Mouse (Mus musculus): ENCODE measurements around the gene Pla2g4a.
"Not testable (repeated sequence)": the region's sequence is repeated elsewhere in the genome, so short reads cannot be mapped to it uniquely, and the experiment has no call there.

The Pla2g4a gene

DNA sequence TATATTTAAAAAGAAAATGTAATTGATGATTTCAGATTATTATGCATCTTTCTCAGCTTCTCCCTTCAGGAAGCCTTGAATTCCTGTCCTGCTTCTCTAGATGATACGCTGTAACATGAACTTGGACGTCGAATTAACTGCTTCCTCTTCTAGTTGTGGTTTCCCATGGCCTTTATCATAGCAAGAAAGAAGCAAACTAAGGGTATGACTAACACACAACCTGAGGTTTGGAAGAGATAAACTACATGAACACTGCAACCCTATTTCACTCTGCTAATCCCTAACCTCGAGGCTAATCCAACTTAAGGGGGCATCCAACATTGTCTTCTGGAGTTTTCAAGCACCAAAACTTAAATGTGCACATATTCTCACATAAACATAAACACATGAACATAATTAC is 23.3 kb downstream of the Pla2g4a start:
- DNase-seq (ENCODE audit: low read depth, low spot score), result no peak

DNA sequence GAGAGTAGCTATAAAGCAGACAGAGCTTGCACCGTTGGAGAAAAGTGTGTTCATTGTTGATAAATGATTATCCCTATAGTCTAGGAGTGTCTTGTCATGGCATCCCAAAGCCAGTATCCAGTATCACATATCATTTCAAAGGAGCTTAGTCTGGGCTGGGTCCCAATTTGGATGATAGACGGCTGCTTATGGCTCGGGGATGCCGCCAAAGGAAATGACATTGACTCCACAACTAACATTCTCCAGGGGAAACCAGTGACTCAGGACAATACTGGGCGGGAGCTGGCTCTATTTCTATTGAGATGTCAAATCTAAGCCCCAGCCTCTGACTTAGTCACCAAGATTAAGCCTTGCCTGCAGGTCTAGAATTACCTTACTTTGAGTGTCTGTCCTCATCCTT is 31.9 kb downstream of the Pla2g4a start:
- DNase-seq (ENCODE audit: low read depth, low spot score), result no peak

DNA sequence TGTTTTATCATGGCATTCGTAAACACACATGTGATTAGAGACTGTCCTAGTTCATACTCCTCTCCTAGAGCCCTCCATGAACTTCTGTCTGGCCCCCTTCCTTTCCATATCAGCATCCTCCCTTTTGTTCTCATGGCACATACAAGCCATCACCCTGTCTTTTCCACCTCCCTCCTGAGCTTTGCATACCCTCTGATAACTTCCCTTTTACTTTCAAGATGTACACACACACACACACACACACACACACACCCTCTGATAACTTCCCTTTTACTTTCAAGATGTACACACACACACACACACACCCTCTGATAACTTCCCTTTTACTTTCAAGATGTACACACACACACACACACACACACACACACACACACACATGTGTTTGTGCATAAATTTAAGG is 37.4 kb downstream of the Pla2g4a start:
- DNase-seq (ENCODE audit: low read depth, low spot score), result not testable (repeated sequence)

DNA sequence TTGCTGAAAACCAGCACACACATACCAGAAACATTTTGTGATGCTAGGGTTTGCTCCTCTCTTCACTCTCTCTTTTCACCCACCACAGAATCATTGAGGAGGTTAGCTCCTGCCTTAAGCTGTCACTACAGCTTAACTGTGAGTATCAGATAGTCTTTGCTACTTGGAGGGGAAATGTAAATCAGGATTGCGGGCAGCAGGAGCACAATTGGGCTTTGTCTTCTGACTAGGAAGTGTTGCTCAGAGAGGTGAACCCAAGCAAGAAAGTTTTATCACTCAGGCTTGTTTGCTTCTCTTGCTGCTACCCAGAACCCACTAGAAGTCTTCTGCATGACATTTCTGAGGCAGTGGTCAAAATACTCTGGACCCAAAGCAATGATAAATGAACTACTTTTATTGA is 38.9 kb downstream of the Pla2g4a start:
- peak; percentile 23 for DNase-seq (ENCODE audit: low read depth, low spot score)

DNA sequence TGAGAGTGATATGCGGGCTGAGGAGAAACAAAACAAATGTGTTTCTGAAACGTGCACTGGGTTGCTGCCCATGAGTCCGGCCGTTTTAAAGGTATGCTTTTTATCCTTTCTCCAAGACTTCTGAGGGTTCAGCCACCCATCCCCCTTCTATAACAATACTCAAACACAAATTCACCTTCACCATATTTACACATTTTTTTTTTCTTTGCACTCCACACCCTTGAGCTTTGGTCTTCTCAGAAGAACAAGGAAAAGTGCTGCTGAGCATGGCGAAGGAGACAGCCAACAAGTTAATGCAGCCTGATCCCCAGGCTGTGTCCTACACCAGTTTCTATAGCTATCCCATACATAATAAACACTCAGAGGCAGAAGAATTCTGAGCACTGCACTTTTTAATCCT is 39.8 kb downstream of the Pla2g4a start:
- no peak for DNase-seq (ENCODE audit: low read depth, low spot score)

DNA sequence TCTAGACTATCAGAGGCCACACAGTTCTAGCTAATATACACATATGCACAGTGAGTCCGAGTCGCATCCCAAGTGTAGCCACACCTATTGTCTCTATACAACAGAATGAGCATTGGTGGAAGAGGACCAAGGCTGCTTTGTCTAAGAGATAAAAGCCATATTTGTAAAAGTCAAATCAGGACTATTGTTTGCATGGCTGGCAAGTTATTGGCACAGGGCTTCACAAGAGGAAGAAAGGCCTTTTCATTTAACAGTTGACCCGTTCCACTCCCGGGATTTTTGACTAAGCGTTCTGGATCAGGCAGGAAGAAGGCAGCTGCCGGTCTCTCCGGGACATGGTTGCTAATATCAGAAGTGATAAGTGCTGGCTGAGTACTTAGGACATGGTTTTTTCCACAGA is 41.8 kb downstream of the Pla2g4a start:
- no peak for DNase-seq (ENCODE audit: low read depth, low spot score)

DNA sequence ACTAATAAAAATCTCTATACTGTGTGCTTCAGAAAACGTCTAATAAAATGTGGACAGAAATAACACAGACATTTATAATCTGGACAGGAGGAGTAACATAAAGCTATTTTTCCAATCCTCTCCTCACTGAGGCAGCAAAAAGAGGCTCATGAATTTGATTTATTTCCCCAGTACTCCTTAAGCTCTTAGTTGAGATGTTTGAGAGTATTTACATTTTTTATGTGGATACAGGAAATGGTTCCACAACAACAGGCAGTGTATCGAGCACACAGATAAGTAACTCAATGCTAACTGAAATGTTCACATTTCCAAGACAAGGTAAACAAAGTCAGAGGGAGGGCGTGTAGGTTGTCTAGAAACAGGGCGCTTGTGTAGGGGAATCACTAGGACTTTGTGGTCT is 48.1 kb downstream of the Pla2g4a start:
- DNase-seq (ENCODE audit: low read depth, low spot score), result no peak

DNA sequence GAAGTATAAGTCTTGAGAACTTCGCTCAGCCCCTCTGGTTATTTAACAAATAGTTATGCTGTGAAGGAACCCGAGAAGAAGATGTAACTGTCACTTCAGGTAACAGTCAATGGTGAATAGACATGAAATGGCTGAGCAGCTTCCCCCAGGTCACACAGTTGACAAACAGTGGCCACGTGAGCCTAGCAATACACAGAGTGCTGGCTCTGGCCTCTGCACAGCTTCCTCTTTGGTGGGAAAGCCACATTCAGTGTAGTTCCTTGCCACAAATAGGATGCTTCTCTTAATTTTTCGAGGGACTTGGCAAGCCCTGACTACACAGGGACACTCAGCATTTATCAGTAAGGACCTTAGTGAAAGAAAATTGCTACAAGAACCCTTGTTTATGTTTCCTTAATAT is 50.0 kb downstream of the Pla2g4a start:
- DNase-seq (ENCODE audit: low read depth, low spot score), result no peak

DNA sequence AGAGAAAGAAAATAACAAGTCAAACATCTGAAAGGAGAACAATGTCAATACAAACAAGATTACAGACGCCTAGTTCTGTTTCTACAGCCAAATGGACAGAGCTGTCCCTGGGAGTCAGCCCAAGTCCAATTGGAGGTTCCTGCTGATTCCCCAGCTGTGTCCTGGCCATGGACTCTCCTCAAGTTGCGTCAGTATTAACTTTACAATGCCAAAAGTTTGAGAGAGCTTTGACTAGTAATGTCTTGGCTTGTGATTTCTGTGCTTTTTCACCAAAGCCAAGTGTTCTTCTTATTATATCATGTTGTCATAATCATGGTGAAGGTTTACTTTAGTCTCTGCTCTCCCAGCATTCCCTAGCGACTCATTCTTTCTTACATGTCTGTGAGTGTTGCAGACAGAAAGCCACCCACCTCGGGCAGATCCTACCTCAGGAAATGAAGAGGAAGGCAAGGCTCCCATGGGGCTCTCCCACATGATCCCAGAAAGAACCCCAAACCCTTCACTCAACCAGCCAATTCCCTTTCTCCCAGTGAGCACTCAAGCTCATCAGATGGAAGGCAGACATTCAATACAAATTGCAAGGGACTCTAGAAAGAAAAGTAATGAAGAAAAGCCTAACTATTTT is 63.0 kb downstream of the Pla2g4a start:
- DNase-seq (ENCODE audit: low read depth, low spot score), result no peak

DNA sequence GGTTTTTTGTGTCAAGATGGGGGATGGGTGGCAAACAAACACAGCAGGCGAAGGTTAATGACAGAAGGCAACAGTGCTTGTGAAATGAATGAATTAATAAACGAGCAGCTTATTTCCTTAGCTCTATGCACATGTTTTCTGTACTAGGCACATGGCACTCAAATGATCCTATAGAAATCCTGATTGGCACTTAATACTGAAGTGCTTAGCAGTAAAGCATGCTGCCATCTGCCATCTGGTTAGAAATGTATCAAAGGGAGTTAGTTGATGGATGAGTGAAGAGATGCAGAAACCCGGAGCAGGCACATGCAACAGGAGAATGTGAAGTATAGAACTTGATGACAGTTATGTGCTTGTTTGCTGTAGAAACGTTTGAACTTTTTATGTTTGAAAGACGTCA is 64.5 kb downstream of the Pla2g4a start:
- peak; percentile 55 for DNase-seq (ENCODE audit: low read depth, low spot score)

DNA sequence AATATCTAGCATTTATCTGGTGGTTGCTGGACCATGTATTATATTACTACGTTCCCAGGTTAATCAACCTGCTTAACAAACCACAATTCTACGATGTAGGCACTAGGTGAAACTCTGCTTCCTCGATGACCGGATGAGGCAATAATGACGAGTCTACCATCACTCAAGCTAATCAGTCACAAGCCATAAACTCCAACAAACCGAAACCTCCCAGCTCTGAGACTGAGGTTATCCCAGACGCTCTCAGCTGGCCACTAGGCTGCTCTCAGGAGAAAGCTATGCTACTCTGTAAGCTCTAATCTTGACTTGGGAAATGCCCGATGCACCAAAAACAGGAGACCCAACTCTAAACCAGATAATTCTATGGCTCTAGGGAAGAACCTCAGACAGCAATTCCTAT is 66.2 kb downstream of the Pla2g4a start:
- DNase-seq (ENCODE audit: low read depth, low spot score), result no peak

DNA sequence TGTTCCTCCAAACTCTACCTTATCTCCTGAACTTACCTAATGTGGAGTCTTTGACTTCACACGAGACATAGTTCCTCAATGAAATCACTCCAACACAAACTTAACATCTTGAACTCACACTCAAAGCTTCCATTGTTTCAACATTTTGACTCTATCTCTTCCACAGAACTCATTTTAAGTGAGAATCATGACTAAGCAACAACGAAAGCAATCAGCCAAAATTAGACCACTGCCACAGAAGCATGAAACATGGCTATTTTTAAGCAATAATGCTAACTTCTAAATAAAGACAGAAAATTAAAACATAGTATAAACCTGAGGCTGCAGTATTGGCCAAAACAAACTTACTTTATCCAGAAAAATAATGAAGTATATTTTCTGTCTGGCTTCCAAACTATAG is 67.2 kb downstream of the Pla2g4a start:
- no peak for DNase-seq (ENCODE audit: low read depth, low spot score)

DNA sequence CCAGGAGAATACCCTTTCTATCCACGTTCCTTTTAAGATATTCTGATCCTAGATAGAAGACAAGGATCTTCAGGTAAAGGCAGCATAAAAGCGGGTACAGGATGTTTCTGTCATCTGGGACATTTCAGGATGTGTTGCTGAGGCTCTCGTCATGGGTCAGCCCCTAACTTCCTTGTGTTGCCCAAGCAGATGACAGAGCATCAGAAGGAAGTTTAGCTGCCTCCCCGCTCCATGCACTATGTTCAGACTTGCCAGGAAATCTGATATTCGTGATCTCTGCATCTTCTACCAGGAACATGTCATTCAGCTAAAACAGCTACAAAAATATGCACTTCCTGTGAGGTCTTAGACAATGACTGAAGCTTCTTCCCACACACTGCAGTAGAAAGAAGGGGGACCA is 70.0 kb downstream of the Pla2g4a start:
- DNase-seq (ENCODE audit: low read depth, low spot score), result no peak

DNA sequence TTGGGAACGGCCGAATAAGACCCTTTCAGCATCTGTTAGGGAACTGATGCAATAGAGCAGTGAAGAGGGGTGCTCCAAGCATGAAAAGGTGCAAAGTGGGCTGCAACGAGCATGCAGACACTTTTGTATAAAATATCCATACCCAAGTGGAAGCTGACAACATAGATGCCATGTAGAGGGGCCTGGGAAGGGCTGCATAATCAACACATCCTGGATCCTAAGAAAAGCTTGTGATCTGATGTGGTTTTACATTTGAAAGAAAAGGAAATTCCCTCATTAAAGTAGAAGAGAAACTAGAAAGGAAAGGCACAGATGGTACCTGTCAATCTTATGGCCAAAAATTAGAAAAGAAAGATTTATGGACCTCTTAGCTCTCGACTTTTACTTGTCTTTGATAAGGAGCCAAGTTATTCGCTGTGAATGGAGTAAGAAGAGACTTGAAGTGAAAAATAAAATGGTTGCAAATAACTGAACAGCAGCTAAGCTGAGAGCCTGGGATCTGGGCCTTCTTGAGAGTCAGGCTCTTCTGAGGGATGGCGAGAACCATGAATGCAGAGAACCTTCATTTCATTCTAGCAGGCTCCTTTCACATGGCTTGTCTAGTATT is 78.6 kb downstream of the Pla2g4a start:
- no peak for DNase-seq (ENCODE audit: low read depth, low spot score)

DNA sequence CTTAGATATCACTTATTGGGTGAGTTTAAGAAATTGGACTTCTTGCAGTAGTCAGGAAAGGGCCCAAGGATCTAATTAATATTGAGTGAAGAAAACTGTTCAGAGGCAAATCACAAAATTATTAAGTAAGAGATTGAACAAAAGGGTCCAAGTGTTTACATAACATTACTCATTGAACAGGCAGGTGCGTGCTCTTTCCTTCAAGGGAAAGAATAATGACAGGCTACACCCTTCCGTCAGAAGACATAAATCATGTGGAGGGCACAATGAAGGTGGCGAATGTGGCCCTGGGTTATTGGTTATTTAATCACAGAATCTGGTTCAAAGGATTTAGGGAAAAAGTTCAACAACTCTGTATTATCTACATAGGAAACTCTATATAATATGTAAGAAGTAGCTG is 82.9 kb downstream of the Pla2g4a start:
- no peak for DNase-seq (ENCODE audit: low read depth, low spot score)

DNA sequence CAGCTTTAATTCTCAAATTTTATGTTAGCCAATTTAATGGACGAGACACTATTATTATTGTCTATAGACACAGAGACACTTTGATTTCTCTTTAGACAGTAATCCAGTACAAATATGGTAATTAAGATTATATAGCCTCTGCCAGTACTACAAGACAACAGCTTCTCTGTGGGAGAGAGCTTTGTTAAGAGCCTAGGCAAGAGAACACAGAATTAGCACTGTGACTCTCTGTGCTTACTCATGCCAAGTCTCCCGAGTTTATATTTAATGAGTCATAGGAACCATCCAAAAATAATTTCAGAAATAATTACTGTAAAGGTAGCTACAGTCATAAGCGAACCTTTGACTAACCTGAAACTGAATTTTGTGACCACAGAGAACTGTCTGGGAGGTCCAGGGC is 84.6 kb downstream of the Pla2g4a start:
- no peak for DNase-seq (ENCODE audit: low read depth, low spot score)

DNA sequence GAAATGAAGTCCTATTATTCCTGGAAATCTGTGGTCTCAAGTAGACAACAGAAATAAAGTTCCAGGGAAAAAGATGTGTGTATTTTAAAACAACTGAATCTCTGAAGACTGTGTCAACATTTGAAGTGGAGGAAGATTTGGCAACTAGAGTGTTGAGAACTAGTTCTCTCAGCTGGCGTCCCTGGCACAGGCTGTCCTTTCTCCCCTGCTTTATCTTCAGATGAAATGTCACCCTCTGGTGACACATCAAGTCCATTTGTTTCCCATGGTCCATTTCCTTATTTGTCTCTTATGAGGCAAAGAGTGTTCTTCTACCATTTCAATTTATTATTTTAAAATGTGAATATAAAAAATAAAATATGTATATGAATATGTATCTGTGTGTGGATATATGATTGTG is 89.5 kb downstream of the Pla2g4a start:
- DNase-seq (ENCODE audit: low read depth, low spot score), result no peak

DNA sequence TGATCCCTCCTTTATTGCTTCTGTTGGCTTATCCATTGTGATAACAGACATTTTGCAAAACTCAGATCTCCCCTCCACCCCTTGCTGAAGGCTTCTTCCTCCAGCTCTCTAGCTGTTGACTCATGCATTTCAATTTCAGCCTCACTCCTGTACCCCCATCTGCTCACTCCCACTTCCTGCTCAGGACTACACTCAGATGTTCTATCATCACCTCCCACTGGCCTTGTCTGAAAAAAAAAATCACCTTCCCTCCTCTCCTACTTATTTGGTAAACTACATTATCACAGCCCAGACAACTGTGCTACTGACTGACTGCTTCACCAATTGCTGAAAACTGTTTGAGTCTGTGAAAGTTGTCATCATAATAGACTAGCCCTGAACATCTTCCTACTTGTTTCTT is 93.8 kb downstream of the Pla2g4a start:
- no peak for DNase-seq (ENCODE audit: low read depth, low spot score)

DNA sequence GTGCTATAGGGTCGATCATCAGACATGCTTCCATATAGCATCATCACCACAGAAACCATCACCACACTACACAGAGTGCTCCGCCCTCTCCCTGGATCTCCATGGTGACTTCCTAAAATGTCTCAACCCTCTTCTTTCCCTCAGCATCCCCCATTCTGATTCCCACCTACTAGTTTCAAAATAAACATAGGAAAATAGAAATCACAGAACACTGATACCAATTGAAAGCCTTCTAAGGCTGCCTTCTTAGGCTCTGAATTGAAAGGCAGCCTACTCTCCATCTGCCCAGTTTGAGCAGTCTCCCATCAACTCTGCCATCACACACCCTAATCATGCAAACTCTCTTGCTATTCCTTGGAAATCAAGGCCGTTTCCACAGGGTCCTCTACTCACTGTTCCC is 94.9 kb downstream of the Pla2g4a start:
- no peak for DNase-seq (ENCODE audit: low read depth, low spot score)

DNA sequence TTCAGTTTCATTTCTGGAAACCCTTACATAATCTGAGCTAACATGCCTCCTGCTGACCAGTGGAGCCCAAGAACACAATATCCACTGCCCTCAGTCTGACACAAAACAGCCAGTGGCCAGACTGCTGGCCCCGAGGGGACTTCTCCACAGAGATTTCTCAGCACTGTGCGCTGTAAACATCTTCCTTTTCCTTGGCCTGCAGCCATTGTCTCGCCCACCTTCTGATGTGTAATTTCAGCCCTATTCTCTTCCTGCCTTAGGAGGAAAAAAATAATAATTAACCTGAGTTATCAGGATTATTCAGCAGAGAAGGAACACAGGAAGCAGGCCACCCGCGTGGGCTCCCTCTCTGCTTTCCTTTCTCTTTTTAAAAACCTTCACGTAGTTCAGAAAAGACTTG is 98.3 kb downstream of the Pla2g4a start:
- DNase-seq (ENCODE audit: low read depth, low spot score), result no peak

DNA sequence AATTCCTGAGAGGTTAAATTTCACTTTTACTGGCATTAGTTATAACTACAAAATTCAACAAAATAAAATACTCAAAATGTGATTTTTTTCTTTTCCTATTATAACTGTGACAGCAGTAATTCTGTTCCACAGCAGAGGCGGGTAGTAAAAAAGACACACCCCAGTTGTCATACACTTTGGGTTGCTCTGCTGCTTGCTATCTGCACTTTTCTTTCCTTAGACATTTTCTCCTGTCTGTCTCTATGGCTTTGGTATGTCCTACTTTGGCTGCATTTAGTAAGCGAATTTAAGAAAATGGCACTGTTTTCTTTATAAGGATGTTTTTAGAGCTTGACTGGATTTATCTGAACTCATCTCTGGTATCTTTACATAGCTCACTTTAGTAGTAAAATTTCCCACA is 98.9 kb downstream of the Pla2g4a start:
- no peak for DNase-seq (ENCODE audit: low read depth, low spot score)

DNA sequence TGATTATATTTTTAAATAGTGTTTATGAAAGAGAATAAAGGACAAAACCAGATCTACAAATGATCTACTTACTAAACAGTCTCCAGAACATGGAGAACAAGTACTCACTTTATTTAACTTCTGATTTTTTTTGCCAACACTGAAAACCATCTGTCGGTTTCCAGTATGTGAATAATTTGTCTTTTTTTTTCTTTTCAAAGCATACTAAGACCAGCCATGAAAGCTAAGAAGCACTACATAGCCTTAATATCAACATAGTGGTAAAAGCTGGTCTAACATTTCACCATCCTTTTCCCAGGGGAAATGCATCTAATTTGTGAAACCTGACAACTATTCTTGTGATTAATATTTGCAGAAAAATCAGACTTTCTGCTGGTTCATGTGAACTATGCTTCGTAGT is 99.5 kb downstream of the Pla2g4a start:
- no peak for DNase-seq (ENCODE audit: low read depth, low spot score)

DNA sequence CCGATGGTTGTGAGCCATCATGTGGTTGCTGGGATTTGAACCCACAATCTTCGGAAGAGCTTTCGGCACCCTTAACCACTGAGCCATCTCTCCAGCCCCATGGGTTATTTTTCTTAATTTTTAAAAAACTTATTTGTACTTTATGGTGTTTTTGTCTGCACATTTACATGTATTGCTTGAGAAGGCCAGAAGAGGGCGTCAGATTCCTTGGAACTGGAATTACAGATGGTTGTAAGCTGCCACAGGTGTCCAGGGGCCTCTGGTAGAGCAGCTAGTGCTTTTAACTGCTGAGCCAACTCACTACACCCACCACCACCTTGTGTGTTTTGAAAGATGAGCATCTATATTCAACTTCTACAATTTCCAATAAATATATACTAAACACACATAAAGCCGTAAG is 102.4 kb downstream of the Pla2g4a start:
- DNase-seq (ENCODE audit: low read depth, low spot score), result no peak

DNA sequence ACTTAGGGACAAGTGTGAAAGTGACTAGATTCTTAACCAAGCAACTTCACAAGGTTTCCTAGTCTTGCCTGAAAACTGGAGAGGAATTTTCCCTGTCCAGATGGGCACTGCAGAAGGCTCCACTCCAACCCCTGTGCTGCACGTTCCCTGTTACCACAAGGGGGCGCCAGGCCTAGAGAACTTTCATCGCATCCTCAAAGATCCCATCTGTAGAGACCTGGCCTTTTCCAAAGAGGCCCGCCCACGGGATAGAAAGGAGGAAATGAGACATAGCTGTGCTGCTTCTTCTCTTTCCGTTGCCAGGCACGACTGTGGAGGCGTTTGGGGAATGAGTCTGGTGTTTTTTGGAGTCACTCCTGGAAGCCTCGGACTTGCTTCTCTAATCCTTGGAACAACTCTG is 104.4 kb downstream of the Pla2g4a start:
- peak; percentile 31 for DNase-seq (ENCODE audit: low read depth, low spot score)
